In the genomic region with DNA sequence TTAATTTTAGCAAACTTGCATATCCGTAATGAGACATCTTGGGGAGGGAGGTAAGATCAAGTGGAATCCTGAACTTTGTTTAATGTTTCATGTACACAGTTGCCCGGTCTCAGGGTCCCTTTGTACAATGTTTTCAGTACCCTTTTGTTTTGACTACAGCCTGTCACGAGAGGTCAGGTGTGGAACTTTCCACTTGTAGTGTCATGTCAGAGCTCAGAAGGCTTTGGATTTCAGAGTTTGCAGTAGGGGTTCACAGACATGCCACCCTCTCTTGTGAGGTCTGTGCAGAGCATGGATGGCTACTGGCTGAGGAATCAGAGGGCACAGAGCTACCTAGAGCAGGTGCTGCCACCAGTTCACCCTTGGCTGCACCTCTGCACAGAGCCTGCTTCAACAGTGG, we compare ENCODE assay signal across 19 mouse cellular contexts.
"Had no signal": no experiment of that assay in that cellular context is flagged by ENCODE, and none has a peak within 500 bp of the region (broad histone marks: within the 10 kb centered on the region; RNA-seq: fewer than 3 reads in every experiment).

No protein-coding gene starts in this region.

- H3K4me1 ChIP-seq: hindbrain, embryonic 13.5 days; hindbrain, embryonic 15.5 days; limb, embryonic 15.5 days; liver, embryonic 12.5 days had no signal

- H3K36me3 ChIP-seq: heart, embryonic 12.5 days; hindbrain, embryonic 13.5 days; hindbrain, embryonic 15.5 days; limb, embryonic 13.5 days; limb, embryonic 15.5 days; liver, embryonic 12.5 days had no signal

- H3K27ac ChIP-seq: heart, adult 2 months; hindbrain, embryonic 13.5 days; hindbrain, embryonic 15.5 days; hindbrain, postnatal 0 days; limb, embryonic 13.5 days; limb, embryonic 15.5 days; liver, embryonic 12.5 days; liver, embryonic 14.5 days had no signal

- H3K4me3 ChIP-seq: heart, adult 2 months; heart, embryonic 12.5 days; hindbrain, embryonic 13.5 days; hindbrain, embryonic 15.5 days; limb, embryonic 13.5 days; limb, embryonic 15.5 days; liver, embryonic 12.5 days had no signal

- DNase-seq: gastrocnemius, postnatal 14 days; gastrocnemius, postnatal 36 days; heart, adult 2 months; heart, postnatal 14 days; heart, postnatal 36 days; kidney, adult 11 months; kidney, postnatal 36 days; layer of hippocampus, adult 9-11 months; layer of hippocampus, postnatal 36 days; left cerebral cortex, postnatal 4 days had no signal

- H3K9me3 ChIP-seq: heart, embryonic 12.5 days; hindbrain, embryonic 13.5 days; hindbrain, embryonic 15.5 days; limb, embryonic 13.5 days; limb, embryonic 15.5 days; liver, embryonic 12.5 days had no signal

- H3K4me2 ChIP-seq: heart, embryonic 12.5 days; hindbrain, embryonic 13.5 days; hindbrain, embryonic 15.5 days; limb, embryonic 13.5 days; limb, embryonic 15.5 days; liver, embryonic 12.5 days had no signal

- ATAC-seq: hindbrain, postnatal 0 days; intestine, embryonic 16.5 days had no signal

- H3K9ac ChIP-seq: heart, embryonic 12.5 days; hindbrain, embryonic 13.5 days; hindbrain, embryonic 15.5 days; limb, embryonic 13.5 days; limb, embryonic 15.5 days; liver, embryonic 12.5 days; liver, embryonic 14.5 days had no signal

- H3K27me3 ChIP-seq: heart, embryonic 12.5 days; hindbrain, embryonic 13.5 days; hindbrain, embryonic 15.5 days; limb, embryonic 13.5 days; limb, embryonic 15.5 days; liver, embryonic 12.5 days had no signal
